Mouse (Mus musculus): ENCODE results near the gene Lclat1.

DNA sequence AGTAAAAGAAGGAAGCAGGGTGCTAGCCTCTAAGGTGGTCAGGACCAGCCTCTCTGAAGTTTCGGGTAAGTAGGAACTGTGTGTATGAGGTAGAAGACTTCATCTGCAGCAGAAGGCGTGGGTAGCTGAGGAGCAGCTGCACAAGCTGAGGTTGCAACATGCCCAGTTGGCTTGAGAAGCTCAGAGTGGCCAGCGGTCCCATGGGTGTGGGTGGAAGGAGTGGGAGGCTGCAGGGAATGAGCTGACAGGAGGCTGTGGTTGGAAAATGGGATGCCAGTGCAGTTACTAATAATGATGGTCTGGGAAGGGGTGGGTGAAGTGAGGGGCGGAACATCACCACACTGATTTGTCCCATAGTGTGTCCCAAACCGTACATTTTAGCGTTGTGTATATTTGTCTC, 86.8 kb downstream of the Lclat1 start:
- TF ChIP-seq ZNF384 (IDR thresholded peaks at IDR 0.05; ENCODE audit: low read depth, low read length) = no peak
- no peak for TF ChIP-seq CTCF (conservative IDR thresholded peaks at IDR 0.05 in 1 of 2, IDR thresholded peaks at IDR 0.05 in 1 of 2; ENCODE audit: low read depth in 2 of 2, low read length in 2 of 2)
- TF ChIP-seq JUND (conservative IDR thresholded peaks at IDR 0.05; ENCODE audit: low read depth, low read length) = no peak

Measured in CH12.LX (cell line).